Mouse (Mus musculus) gastrocnemius, postnatal 4 days (tissue): ENCODE data around the gene Krtcap3. TPM values are rescaled to one million over a fixed set of nuclear protein-coding genes. Genes with fewer than 3 reads are reported as not detected.

Experiments
- DNase-seq, 2 experiments: peaks; one replicate each; pipeline ENCODE4 v3.0.0; 2021 to 2022; ENCODE audit warnings: low spot score in 2 of 2, mixed read lengths in 2 of 2
- total RNA-seq, 2 experiments: library from RNA; stranded (reverse); gene quantifications; 2 replicates each; pipeline ENCODE4 v1.2.3; 2021

Gene Krtcap3
- total RNA-seq, 2 experiments from 2014 or later = 2.3 to 4.1 TPM

GRCm38 (mm10) chr5:31252795-31253545 lies 1.5 kb downstream of the Krtcap3 start:
- DNase-seq = no peak

DNA sequence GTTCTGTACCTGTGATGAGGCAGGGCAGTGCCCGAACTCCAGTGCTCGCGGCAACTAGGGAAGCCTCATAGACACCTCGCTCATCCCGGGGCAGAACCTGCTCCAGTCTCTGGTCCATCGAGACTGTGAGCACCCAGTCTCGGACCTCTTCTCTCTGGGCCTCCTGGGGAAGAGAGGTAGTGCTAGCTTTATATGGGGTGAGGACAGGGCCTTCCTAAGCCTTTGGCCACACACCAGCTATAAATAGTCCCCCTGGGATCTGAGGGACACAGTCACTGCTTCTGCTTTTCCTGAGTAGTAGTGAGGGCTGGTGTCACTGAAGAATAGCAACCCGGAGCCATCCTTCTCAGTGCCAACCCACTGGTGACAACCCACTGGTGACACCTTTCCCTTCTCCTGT lies 2.3 kb downstream of the Krtcap3 start:
- DNase-seq = no peak

DNA sequence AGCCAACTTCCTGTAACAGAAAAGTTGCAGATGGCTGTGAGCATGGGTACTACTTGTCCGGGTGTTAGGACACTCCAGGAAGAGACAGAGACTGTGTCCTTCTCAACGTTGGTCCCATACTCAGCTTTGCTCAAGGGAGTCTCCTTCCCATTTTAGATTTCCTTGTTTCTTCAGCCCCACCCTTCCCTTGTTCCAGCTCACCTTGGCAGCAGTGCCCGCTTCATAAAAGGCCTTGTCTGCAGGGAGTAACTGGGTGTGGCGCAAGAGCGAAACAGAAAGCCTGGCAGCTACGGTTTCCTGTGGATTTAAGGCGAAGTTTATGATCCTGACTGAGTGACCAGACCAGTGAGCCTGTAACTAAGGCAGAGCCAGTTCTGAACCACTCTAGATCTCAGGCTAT lies 3.0 kb downstream of the Krtcap3 start:
- no peak for DNase-seq

DNA sequence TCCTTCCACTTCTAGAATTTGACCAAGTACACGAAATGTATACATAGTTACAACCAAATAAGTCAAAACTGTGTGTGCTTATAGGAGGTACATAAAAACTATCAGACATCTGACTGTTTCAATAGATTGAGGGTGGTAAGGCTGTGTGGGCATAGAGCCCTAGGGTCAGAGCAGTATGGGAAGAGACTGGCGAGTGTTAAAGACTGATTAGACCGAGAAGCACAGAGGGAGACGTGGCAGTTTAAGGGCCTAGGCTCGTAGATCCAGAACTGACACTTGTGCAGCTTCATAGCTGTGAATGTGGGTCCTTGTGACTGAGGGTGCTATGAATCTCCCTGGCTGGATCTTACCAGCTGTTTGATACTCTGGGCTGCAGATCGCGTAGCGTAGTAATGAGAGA lies 3.4 kb downstream of the Krtcap3 start:
- no peak for DNase-seq

DNA sequence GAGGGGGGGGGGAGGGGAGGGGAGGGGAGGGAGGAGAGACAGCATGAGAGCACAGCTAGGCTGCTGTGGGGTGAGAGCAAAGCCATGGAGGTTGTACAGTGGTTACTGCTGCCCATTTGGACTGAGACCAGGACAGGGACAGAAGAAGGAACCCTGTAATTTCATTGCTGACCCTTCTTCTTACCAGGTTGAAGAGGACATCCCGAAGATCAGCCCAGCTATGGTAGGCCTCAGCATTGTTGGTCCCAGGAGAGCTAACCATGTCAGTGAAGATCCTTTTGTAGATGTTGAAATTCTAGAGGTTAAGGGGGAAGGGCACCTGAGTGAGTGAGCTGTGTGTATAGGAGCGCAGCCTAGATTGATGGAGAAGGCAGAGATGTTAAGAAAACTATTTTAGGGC lies 3.9 kb downstream of the Krtcap3 start:
- no peak for DNase-seq

- no peak for DNase-seq
Observed at GRCm38 (mm10) chr5:31255971-31256370, 4.5 kb downstream of the Krtcap3 start.

DNA sequence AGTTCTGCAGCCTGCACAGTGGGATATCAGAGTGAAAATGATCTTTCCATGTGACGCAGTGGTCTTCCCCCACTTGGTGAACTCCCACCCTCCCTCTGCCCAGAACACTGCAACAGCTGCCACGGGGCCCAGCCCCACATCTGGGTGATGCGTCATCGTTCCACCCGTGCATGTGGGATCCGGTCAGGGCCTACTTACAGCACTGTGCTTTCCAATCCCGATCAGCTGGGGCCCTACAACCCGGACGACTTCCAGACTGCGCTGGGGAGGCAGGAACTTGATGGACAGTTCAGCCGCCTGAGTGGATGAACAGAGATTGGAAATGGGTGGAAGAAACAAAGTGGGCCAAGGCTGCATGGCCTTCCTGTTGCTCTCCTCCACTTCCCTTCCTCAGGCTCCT lies 6.1 kb downstream of the Krtcap3 start:
- DNase-seq = no peak

GRCm38 (mm10) chr5:31266101-31266500 lies 14.6 kb downstream of the Krtcap3 start:
- DNase-seq = no peak

DNA sequence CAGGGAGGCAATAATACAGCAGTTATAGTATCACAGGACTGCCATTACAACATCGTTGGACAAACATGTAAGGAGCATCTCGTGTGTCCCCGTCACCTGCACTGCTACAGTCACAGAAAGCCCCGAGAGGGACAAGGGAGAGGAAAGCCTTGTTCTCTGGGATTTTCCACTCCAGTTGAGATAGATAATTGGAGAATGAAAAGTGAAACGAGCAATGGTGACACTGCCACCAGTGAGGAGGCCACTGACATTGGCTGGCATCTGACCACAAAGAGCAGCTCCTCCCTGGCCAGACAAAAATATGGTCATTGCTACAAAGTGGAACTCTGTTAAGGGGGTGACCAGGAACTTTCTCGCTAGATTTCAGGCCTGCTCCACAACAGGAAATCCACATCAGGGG lies 16.2 kb downstream of the Krtcap3 start:
- DNase-seq = no peak

GRCm38 (mm10) chr5:31273018-31273417 lies 21.5 kb downstream of the Krtcap3 start:
- no peak for DNase-seq

DNA sequence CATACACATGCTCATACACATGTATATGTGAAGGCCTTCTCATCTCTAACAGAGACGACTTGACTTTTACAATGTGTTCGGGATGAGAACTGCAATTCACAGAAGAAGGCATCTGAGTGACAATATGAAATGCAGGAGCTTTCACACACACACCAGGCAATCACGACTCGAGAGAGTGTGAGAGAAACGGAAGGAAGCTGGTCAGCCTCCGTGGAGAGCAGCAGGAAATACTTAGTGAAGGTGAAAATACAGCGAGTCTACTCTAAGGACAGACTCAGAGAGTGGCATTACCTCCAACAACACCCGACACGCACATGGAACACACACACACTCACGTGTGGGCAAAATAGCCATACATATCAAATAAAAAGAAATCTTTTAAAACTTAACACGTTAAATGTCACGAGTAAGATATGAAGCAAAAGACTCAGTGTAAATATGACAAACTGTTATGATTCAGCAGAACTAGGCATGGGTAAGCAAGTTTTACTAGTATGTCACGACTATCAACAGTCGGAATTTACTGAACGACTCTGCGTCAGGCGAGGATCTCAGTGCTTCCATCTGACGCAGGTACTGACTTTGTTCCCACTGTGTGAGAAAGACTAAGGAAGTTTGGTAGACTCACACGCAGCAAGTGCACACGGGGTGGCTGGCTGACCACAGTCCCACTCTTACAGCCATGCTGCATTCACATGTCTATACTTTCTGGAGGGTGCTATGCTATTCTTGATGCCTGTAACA lies 27.9 kb downstream of the Krtcap3 start:
- DNase-seq = no peak

DNA sequence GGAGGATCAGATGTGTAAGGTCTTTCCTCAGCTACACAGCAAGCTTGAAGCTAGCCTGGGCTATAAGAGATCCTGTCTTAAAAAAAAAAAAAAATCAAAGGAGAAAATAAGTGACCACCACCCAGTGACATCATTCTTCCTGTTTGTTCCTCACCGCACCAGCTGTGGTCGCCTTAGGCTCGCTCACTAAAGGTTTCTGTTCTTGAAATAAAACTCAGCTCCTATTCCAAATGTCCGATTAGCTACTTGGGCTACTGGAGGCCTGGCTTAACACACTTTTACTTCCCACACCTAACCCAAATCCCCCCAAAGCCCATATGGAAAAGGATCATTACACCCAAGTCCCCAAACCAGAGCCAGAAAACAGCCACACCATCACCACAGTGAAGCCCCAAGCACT lies 36.7 kb downstream of the Krtcap3 start:
- no peak for DNase-seq

GRCm38 (mm10) chr5:31288655-31289054 lies 37.2 kb downstream of the Krtcap3 start:
- DNase-seq = no peak

GRCm38 (mm10) chr5:31289626-31290230 lies 38.2 kb downstream of the Krtcap3 start:
- DNase-seq = no peak

GRCm38 (mm10) chr5:31290521-31291360 lies 39.2 kb downstream of the Krtcap3 start, which contains the start of gene Ift172:
TSS of gene Ift172 (minus strand) at chr5:31291116.
- DNase-seq = peak; percentile 88 to 96

GRCm38 (mm10) chr5:31291361-31291688 lies 39.8 kb downstream of the Krtcap3 start:
- DNase-seq = no peak

DNA sequence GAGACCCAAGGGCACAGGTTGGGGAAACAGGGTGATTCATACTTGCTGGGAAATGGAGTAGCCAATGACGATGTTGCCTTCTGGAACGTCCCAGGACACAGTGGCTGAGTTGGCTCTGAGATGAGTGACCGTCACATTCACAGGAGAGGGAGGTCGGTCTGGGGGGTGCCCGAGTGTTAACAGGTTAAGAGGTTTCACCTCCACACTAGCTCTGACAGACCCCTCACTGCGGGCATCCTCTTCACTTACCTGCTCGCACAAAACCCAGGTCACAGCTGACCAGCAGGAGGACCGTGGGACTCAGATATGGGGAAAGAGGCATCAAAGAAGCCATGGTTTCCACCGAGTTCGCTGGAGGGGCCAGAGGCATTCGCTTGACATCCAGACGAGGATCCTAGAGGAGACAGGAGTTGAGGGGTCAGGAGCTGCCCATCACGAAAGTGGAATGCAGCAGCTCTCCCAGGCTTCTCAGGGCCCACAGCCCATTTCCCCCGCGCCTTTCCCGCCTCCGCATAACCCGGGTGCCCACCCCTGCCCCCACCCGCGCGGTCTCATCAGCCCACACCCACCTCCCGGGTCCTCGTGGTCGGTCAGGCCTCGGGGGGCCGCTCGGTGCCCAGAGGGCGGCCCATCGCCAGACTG lies 43.6 kb downstream of the Krtcap3 start:
- DNase-seq = no peak

DNA sequence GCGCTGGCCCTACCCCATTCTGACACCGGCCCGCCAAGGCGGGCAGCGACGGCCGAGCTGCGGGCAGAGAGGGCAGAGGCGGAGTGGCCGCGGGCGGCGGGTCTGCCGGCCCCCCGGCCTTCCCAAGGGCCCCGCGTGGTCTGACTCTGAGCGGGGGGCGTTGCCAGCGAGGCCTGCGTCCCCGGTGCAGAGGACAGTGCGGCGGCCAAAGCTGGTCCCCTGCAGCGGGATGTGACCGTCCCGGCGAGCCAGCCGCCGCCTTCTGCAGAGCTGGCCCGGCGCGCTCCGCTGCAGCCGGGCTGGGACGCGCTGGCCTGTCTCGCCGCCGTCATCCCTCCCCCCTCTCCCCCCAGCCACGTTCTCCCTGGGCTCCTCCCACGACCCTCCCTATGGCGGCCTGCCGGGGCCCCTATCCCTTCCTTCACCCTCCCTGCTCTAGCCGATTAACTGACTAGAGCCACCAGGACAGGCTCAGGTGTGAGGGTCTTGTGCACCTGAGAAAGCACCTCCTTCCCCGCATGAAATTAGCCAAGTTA lies 44.2 kb downstream of the Krtcap3 start, which contains the start of gene Fndc4:
Fndc4 (minus strand) TSS at position 475 of the 536 bp plus-strand sequence.
- DNase-seq = peak; percentile 33 to 39

- DNase-seq = no peak
Observed at GRCm38 (mm10) chr5:31297047-31297757, 45.7 kb downstream of the Krtcap3 start, which contains the start of gene Gckr. TSS of gene Gckr (plus strand) at chr5:31297443.

DNA sequence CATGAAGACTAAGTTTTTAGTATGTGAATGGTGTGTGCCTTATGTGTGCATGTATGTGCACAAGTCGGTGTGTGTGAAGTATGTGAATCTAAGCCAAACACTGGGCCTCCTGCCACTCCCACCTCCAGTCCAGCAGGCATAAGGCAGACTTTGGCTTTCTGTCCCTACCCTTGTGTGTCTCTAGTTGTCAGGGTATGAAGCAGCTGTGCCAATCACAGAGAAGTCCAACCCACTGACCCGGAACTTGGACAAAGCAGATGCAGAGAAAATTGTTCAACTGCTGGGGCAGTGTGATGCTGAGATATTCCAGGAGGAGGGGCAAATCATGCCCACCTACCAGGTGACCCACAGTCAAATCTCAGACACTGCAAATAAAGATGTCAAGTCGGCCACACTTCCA lies 46.5 kb downstream of the Krtcap3 start:
- DNase-seq = no peak
